Mouse (Mus musculus) natural killer cell, adult 2 months (primary cell): ENCODE measurements around the gene Fibcd1.

ENCODE experiments used
- DNase-seq, 2 experiments: peaks; one replicate each; pipeline ENCODE4 v3.0.0; 2022; ENCODE audit warnings: low spot score in 2 of 2

Fibcd1 gene

GRCm38 (mm10) chr2:31858500-31858899 is 12.7 kb upstream of the Fibcd1 start:
- DNase-seq = no peak

GRCm38 (mm10) chr2:31857180-31857579 is 11.4 kb upstream of the Fibcd1 start:
- DNase-seq = no peak

- DNase-seq = peak; percentile 26 to 38
Observed at GRCm38 (mm10) chr2:31855991-31856390, 10.2 kb upstream of the Fibcd1 start.

DNA sequence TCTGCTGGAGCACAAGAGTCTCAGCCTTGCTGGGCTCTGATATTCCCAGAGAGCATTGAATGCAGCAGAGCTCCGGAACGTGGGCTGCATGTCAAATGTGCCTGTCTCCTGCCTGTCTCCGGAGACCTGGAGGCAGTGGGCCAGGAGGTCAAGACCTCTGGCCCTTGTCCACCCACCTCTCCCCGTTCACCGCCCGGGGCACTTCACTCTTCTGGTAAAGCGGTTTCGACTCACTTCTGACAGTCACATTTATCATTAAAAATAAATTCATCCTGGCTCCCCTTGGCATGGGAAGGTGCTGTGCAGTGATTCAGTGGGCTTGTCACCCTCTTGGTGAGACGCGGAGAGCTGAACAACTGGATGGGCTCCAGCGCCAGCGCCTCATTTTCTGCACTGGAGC is 4.3 kb upstream of the Fibcd1 start:
- DNase-seq = no peak

DNA sequence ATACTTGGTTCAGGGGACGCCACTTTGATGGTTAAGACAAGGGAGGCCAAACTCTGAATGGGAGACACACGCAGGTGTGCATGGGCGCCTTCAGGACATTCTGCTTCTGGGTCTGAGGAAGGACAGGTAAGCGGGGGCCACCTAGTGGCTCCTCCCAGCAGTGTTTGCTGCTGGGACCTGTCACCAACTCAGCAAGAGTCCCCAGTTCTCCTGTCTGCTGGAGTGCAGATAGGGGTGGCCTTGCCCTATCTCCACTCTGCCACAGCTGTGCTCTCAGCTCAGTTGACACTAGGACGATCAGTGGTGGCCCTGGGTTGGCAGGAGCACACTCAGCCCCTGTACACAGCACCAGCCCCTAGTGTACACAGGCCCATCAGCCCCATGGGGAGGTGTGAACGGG is 2.1 kb upstream of the Fibcd1 start:
- peak; percentile 33 to 55 for DNase-seq

DNA sequence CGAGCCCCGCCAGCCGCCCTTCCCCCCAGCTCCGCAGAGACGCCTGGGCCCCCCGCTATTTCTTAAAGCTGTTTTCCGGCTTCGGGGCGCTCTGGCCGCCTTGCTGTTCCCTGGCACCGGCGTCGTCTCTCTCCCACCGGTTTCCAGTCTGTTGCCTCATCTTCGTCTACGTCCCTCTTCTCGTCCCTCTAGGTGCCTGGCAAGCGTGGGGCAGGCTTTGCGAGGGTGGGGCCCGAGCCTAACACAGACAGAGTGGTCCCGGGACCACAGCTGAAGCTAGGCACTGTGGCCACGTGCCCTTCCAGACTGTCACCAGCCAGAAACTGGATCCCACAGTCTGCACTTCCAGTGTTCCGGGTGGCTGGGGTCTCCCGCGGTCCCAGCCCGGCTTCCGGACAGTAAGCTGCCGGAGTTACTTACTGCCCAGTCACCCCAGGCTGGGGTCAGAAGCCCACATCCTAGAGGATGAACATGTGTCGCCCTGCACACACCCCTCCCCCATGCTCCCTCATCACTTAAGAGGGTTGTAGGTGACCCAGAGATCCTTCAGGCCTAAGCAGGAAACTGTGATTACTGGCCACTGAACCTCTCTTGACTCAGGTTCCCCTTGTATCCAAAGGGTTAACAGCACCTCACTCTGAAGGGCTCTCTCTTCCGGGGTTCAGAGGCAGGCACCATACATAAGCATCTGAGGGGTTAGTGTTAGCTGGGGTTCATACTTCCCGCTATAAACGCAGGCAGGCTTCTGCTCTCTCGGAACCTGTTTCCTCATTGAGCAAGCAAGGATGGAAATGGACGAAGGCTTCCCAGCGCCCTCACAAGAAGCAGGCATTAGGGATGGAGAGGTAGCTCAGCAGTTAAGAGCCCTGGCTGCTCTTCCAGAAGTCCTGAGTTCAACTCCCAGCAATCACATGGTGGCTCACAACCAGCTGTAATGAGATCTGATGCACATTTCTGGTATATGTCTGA is 1.2 kb upstream of the Fibcd1 start:
- no peak for DNase-seq

GRCm38 (mm10) chr2:31845512-31845895 is 301 bp downstream of the Fibcd1 start:
- no peak for DNase-seq

- no peak for DNase-seq
Observed at GRCm38 (mm10) chr2:31844729-31845136, 1.1 kb downstream of the Fibcd1 start.

DNA sequence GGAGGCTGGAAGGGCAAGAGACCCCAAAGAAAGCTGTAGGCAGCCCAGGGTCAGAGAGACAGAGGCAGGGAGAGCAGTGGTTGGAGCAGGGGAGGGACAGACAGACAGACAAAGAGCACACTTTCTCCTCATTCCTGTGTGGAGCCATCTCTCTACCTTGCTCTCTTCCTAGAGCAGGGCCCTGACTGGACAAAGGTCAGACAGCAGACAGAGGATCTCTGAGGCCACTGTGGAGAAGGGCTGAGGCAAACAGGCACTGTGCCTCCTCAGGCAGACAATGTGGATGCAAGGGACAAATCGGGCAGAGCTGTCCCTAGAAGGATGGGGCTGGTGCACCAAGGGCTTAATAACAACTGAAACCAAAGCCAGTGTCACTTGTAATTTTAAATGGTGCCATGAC is 6.9 kb downstream of the Fibcd1 start:
- no peak for DNase-seq

GRCm38 (mm10) chr2:31836985-31837384 is 8.8 kb downstream of the Fibcd1 start:
- DNase-seq = no peak

- no peak for DNase-seq
Observed at GRCm38 (mm10) chr2:31836091-31836490, 9.7 kb downstream of the Fibcd1 start.

DNA sequence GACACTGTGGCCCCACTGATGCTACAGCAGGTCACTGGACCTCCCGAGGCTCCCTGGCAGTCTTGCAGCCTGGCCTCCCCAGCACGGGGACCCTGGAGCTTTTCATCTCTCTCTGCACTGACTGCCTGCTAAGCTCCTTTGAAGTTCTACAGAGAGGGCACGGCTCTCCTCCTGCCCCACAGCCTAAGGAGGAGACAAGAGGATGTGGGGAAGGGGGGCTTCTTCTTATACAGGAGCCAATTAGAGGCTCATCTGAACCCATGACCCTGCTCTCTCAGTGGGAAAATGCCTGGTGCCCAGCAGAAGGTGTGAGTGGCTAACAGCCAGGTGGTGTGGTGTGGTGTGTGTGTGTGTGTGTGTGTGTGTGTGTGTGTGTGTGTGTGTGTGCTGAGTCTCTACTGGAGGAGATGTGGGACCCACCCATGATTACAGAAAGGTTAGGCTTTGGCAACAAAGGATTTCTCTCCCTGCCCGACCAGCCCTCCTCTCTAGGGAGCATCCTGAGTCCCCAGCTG is 17.4 kb downstream of the Fibcd1 start:
- DNase-seq = no peak

GRCm38 (mm10) chr2:31827877-31828276 is 17.9 kb downstream of the Fibcd1 start:
- no peak for DNase-seq

GRCm38 (mm10) chr2:31826094-31827085 is 19.4 kb downstream of the Fibcd1 start:
- no peak for DNase-seq

- no peak for DNase-seq
Observed at GRCm38 (mm10) chr2:31825469-31825911, 20.3 kb downstream of the Fibcd1 start.

DNA sequence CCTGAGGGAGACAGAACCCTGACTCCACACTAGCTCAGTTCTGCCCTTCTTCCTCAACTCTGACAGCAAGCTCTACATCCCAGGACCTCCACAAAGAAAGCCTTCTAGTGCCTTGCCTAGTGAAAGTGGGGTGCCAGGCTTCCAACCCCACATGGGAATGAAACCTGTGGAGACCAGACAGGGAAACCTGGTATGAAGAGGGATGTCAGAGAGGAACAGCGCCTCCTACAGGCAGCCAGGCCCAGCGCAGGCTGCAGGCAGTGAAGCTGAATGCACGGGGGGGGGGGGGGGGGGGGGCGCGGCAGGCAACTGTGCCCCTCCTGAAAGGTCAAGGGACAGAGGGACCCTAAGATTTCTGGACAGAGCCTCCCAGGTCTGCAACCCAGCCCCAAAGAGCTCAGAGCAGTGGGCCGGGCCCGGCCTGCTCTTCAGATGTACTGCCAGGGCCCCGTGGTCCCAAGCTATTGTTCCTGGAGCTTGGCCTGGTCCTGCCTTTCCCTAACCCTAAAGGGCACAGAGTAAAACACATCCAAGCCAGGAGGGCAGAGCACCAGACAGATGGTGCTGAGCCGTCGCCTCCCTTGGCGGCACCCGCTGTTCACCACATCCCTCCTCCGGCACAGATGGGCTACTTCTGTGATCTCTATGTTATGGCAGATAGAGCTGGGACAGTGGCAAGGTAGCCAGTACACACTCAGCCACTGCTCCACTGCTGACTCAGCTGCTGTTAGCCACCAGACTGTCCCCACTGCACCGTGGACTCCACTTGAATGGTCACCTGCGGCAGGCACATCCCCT is 21.7 kb downstream of the Fibcd1 start:
- DNase-seq = peak in 1 of 2 experiments; percentile 66

DNA sequence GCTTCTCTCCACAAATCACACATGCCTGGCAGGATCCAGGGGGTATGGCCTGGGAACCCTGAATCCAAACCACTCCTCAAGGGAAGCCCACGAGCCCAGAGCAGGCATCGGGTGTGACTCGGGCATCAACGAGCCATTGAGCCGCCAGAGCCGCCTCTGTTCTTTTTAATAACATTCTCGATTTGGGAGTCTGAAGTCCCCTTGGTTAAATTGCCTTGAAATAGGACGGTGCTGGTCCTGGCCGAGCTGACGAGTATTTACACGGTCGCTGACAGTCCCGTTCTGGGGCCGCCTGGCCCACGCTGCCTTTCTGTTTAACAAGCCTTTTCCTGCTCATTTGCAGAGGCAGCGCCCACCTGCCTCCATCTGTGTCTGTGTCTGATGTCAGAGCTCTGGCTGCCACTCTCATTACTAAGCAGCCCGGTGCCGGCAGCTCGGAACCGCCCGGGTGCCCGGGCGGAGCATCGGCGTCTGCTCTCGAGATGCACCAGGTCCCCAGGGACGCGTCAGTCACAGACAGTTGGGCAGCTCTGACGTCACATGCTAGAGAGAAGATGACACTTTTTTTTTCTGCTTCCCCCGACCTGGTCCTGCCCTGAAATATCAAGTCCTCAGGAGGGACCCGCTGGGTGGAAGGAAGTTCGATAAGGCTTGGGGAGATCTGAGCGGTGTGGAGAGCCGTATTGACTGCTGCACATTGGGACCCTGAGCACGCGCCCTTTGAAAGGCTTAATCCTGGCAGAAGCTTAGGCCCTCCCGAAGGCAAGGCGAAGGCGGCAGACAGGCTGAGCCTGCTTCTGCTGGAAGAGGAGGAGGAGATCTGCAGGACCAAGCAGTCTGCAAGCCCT is 23.1 kb downstream of the Fibcd1 start:
- DNase-seq = peak; percentile 79 to 92

DNA sequence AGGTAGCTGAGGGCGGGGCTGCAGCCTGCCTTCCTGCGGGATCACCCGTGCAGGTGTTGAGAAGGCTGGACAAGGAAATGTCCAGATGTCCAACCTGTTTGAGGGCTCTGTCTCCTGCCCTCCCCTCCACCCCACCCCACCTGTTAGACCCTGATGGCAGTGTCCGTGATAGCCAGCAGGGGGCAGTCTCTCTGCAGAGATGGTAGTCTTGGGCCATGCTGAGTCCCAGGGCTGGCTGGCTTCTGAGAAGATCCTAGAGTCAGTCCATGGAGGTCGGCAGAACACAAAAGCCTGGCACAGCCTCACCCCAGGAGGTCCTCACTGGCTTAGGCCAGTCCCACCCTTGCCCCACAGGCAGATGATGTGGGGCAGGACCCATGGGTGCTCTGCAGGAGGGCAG is 30.4 kb downstream of the Fibcd1 start:
- peak; percentile 69 to 77 for DNase-seq

- peak; percentile 50 to 60 for DNase-seq
Observed at GRCm38 (mm10) chr2:31814699-31815098, 31.1 kb downstream of the Fibcd1 start.

GRCm38 (mm10) chr2:31813641-31814040 is 32.2 kb downstream of the Fibcd1 start:
- no peak for DNase-seq
